Mouse (Mus musculus) forebrain, postnatal 0 days (tissue): ENCODE data around the gene Btd. TPM values are rescaled to one million over a fixed set of nuclear protein-coding genes. Genes with fewer than 3 reads are reported as not detected.

Source experiments
- ATAC-seq: fragments of 200-750 bp; cut with Nextera tagmentation; 2 replicates; pipeline ENCODE4 v1.8.0; 2017; ENCODE audit warnings: mild to moderate bottlenecking, moderate library complexity
- DNase-seq: peaks from one replicate; pipeline ENCODE4 v3.0.0-alpha.2; 2015
- H3K27ac ChIP-seq: fragments of 300-500 bp; sonication (generic); 2 replicates; pipeline ENCODE4 v1.5.1; 2014; ENCODE audit warnings: low read depth, mild to moderate bottlenecking, antibody characterized with exemption, low read length, moderate library complexity, mixed read lengths
- H3K27me3 ChIP-seq: fragments of 300-500 bp; sonication (generic); 2 replicates; pipeline ENCODE4 v1.6.1; 2014; ENCODE audit warnings: mild to moderate bottlenecking, low read length, mixed read lengths; ENCODE audit not compliant: insufficient read depth
- H3K36me3 ChIP-seq: fragments of 300-500 bp; sonication (generic); 2 replicates; pipeline ENCODE4 v1.6.1; 2014; ENCODE audit warnings: mild to moderate bottlenecking, moderate library complexity; ENCODE audit not compliant: insufficient read depth
- H3K4me1 ChIP-seq: fragments of 300-500 bp; sonication (generic); 2 replicates; pipeline ENCODE4 v1.6.1; 2014; ENCODE audit warnings: antibody characterized with exemption; ENCODE audit not compliant: insufficient read depth
- H3K4me2 ChIP-seq: fragments of 300-500 bp; sonication (generic); 2 replicates; pipeline ENCODE4 v1.6.1; 2014; ENCODE audit warnings: low read depth, mild to moderate bottlenecking, moderate library complexity
- H3K4me3 ChIP-seq: fragments of 300-500 bp; sonication (generic); 2 replicates; pipeline ENCODE4 v1.5.1; 2014; ENCODE audit warnings: low read depth, low read length, mixed read lengths
- H3K9ac ChIP-seq: fragments of 300-500 bp; sonication (generic); 2 replicates; pipeline ENCODE4 v1.6.1; 2014; ENCODE audit warnings: mild to moderate bottlenecking
- H3K9me3 ChIP-seq: fragments of 300-500 bp; sonication (generic); 2 replicates; pipeline ENCODE4 v1.6.1; 2016; ENCODE audit warnings: low read length
- CTCF ChIP-seq: sonication (generic); IDR thresholded peaks from 2 replicates; pipeline ENCODE4 v1.5.1; 2016; ENCODE audit warnings: antibody characterized with exemption, control low read depth, low read depth
- WGBS: fragments of 180-500 bp; shearing (Covaris S2); extraction: QIAGEN DNeasy Blood & Tissue Kit; methylation state at CpG from one replicate; pipeline ENCODE4 v1.1.7; 2014; 5-methylcytosine and 5-hydroxymethylcytosine counted together
- polyA plus RNA-seq: library from polyadenylated mRNA; unstranded; fragments of >200 nt; fragmentation: Nextera tagmentation; extraction: Ambion mirVana; gene quantifications from 2 replicates; pipeline ENCODE4 v1.2.1, GENCODE M21; 2015
- total RNA-seq: library from RNA; depleted of rRNA; stranded (reverse); fragments of >200 nt; gene quantifications from 2 replicates; pipeline ENCODE4 v1.2.3, GENCODE M21; 2014

Btd gene
- total and polyA plus RNA-seq, 2 experiments from 2014 or later: 16.4 to 22.7 TPM

GRCm38 (mm10) chr14:31692536-31692935 lies 51.7 kb downstream of the Btd start:
- no peaks in the 10 kb centered on the region for H3K4me1 ChIP-seq
- no peak overlapping the region for H3K27ac ChIP-seq
- no peak overlapping the region for H3K4me2 ChIP-seq
- no peak overlapping the region for H3K9ac ChIP-seq
- H3K4me3 ChIP-seq: no peak overlapping the region
- ATAC-seq (no peak), DNase-seq (no peak)
- H3K27me3 ChIP-seq: no peaks in the 10 kb centered on the region
- peaks cover 9% of the 10 kb centered on the region for H3K36me3 ChIP-seq
- TF ChIP-seq CTCF: no peak
- 92% methylated on average over 6 of the region's 6 CpGs for WGBS
- no peaks in the 10 kb centered on the region for H3K9me3 ChIP-seq

DNA sequence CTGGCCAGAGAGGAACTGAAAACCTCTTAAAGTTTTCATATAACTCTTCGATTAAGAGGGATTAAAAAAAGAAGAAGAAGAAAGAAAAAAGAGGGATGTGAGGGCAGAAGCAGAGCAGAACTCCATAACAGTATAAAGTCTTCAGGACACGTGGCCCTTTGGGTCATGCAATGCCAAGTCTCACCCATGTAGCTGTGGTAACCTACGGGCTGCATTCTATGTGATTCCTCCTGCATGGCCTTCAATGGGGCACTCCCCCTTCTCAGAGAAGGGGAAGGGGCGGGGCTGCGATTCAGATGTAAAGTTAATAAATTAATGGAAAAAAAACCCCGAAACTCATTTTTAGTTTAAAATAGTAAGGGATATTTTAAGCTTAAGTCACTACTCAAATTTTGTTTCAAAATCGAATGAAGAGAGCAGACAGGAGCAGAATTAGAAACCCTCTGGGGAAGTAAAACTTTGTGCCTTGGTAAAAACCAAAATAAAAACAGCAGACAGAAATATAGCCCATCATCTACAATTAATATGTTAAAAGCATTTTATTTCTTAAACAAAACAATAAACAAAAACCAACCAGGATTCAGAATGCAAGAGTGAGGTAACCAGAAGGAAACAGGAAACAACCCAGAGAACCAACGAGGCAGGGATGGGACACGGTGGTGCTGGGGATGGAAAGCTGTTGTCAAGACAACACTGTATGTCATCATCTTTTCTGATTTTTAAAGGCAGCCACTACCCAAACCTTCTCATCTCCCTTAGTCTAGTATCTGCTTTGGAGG lies 55.6 kb downstream of the Btd start:
- ATAC-seq (no peak), DNase-seq (no peak)
- Histone ChIP-seq H3K4me3 (no peak overlapping the region), H3K27ac (no peak overlapping the region), H3K9ac (no peak overlapping the region), H3K4me2 (no peak overlapping the region), H3K27me3 (no peaks in the 10 kb centered on the region), H3K9me3 (no peaks in the 10 kb centered on the region), H3K4me1 (no peaks in the 10 kb centered on the region), H3K36me3 (peaks cover 29% of the 10 kb centered on the region)
- whole genome bisulfite sequencing: 84% methylated on average over 9 of the region's 9 CpGs
- no peak for TF ChIP-seq CTCF

GRCm38 (mm10) chr14:31696985-31697303 lies 56.1 kb downstream of the Btd start:
- H3K4me3 ChIP-seq: no peak overlapping the region
- H3K4me2 ChIP-seq: no peak overlapping the region
- H3K9me3 ChIP-seq: no peaks in the 10 kb centered on the region
- ATAC-seq: no peak
- no peak overlapping the region for H3K27ac ChIP-seq
- no peaks in the 10 kb centered on the region for H3K27me3 ChIP-seq
- H3K4me1 ChIP-seq: no peaks in the 10 kb centered on the region
- WGBS: 86% methylated on average over 3 of the region's 3 CpGs
- H3K36me3 ChIP-seq: peaks cover 34% of the 10 kb centered on the region
- no peak for TF ChIP-seq CTCF
- DNase-seq: no peak
- no peak overlapping the region for H3K9ac ChIP-seq

GRCm38 (mm10) chr14:31697346-31697745 lies 56.5 kb downstream of the Btd start:
- ATAC-seq (no peak), DNase-seq (no peak)
- no peak overlapping the region for H3K9ac ChIP-seq
- H3K27ac ChIP-seq: no peak overlapping the region
- peaks cover 36% of the 10 kb centered on the region for H3K36me3 ChIP-seq
- no peak for TF ChIP-seq CTCF
- H3K4me1 ChIP-seq: no peaks in the 10 kb centered on the region
- H3K9me3 ChIP-seq: no peaks in the 10 kb centered on the region
- no peaks in the 10 kb centered on the region for H3K27me3 ChIP-seq
- H3K4me3 ChIP-seq: no peak overlapping the region
- H3K4me2 ChIP-seq: no peak overlapping the region
- WGBS: 89% methylated on average over 3 of the region's 3 CpGs

DNA sequence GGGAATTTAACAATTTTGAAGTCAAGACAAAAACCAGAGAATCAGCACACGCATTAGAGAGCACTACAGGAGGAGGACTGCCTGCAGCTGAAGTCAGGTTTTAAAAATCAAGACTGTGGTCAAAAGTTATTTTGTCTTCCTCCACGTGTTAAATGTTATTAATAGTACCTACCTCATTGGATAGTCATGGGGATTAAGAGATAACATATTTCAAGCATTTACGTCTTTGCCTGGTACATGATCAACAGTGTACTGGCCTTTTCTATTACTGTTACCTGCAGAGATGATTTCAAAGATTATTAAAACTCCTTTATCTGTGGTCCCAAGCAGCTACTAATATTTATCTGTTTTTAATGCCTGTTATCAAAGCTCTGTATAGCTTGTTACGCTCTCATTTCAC lies 56.9 kb downstream of the Btd start:
- ATAC-seq (no peak), DNase-seq (no peak)
- no peak overlapping the region for H3K4me3 ChIP-seq
- no peaks in the 10 kb centered on the region for H3K27me3 ChIP-seq
- H3K9ac ChIP-seq: no peak overlapping the region
- no peaks in the 10 kb centered on the region for H3K9me3 ChIP-seq
- no peaks in the 10 kb centered on the region for H3K4me1 ChIP-seq
- peaks cover 39% of the 10 kb centered on the region for H3K36me3 ChIP-seq
- H3K27ac ChIP-seq: no peak overlapping the region
- H3K4me2 ChIP-seq: no peak overlapping the region
- TF ChIP-seq CTCF: no peak
- whole genome bisulfite sequencing: 92% methylated on average over 4 of the region's 4 CpGs

- WGBS: 83% methylated on average over 2 of the region's 2 CpGs
- ATAC-seq: no peak
- H3K36me3 ChIP-seq: peaks cover 59% of the 10 kb centered on the region
- H3K4me1 ChIP-seq: no peaks in the 10 kb centered on the region
- H3K27me3 ChIP-seq: no peaks in the 10 kb centered on the region
- no peak for TF ChIP-seq CTCF
- DNase-seq: no peak
- no peak overlapping the region for H3K27ac ChIP-seq
- H3K4me3 ChIP-seq: no peak overlapping the region
- no peak overlapping the region for H3K9ac ChIP-seq
- H3K9me3 ChIP-seq: no peaks in the 10 kb centered on the region
- H3K4me2 ChIP-seq: no peak overlapping the region
These were observed 59.5 kb downstream of the Btd start for GRCm38 (mm10) chr14:31700376-31700775.

DNA sequence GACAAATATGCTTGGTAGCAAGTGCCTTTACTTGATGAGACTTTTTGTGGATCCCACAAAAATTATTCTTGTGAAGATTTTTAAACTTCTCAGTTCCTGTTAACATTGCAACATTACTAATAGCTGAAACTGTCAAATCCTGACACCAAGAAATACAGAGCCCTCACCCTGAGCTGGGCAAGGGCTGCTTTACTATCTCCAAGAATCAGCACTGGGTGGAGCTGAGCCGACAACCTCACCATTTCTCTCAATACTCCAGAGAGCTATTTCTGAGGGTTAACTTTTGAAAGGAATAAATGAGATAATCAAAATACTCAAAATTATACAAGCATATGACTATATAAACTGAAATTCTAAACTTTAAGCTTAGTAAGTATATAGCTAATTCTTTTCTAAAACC lies 68.5 kb downstream of the Btd start:
- no peak for TF ChIP-seq CTCF
- WGBS: 93% methylated on average over 1 of the region's 1 CpGs

More for the DNA sequence above, 68.5 kb downstream of the Btd start:
- no peak for DNase-seq
- no peak for ATAC-seq
- H3K36me3 ChIP-seq: peaks cover 40% of the 10 kb centered on the region
- H3K27ac ChIP-seq: no peak overlapping the region
- no peaks in the 10 kb centered on the region for H3K27me3 ChIP-seq
- no peaks in the 10 kb centered on the region for H3K4me1 ChIP-seq
- no peak overlapping the region for H3K4me3 ChIP-seq
- no peak overlapping the region for H3K4me2 ChIP-seq
- no peak overlapping the region for H3K9ac ChIP-seq
- H3K9me3 ChIP-seq: no peaks in the 10 kb centered on the region
